Mouse (Mus musculus) midbrain, embryonic 14.5 days (tissue): Measurements from ENCODE around the gene Csf1. TPM values are rescaled to one million over a fixed set of nuclear protein-coding genes. Genes with fewer than 3 reads are reported as not detected.
A peak's percentile ranks its signal among the peaks of the same experiment; 100 is the strongest.

Experiments used
- ATAC-seq: fragments of 200-750 bp; cut with Nextera tagmentation; 2 replicates; pipeline ENCODE4 v1.8.0; 2017; ENCODE audit warnings: moderate number of reproducible peaks, moderate library complexity; ENCODE audit not compliant: low FRiP score, low TSS enrichment
- DNase-seq: peaks from one replicate; pipeline ENCODE4 v3.0.0-alpha.2; 2015
- H3K27ac ChIP-seq: fragments of 300-500 bp; sonication (generic); replicated peaks from 2 replicates; pipeline ENCODE4 v1.5.1; 2014; ENCODE audit warnings: mild to moderate bottlenecking, low read depth, low read length, moderate library complexity
- H3K27me3 ChIP-seq: fragments of 300-500 bp; sonication (generic); 2 replicates; pipeline ENCODE4 v1.6.1; 2014; ENCODE audit warnings: low read length, control low read depth, mixed read lengths; ENCODE audit not compliant: control insufficient read depth, insufficient read depth
- H3K36me3 ChIP-seq: fragments of 300-500 bp; sonication (generic); 2 replicates; pipeline ENCODE4 v1.6.1; 2014; ENCODE audit warnings: low read length, control low read depth; ENCODE audit not compliant: control insufficient read depth, insufficient read depth
- H3K4me1 ChIP-seq: fragments of 300-500 bp; sonication (generic); 2 replicates; pipeline ENCODE4 v1.6.1; 2014; ENCODE audit warnings: mild to moderate bottlenecking, antibody characterized with exemption, low read length, control low read depth; ENCODE audit not compliant: control insufficient read depth, insufficient read depth
- H3K4me2 ChIP-seq: fragments of 300-500 bp; sonication (generic); 2 replicates; pipeline ENCODE4 v1.6.1; 2014; ENCODE audit warnings: mild to moderate bottlenecking, low read length, moderate library complexity
- H3K4me3 ChIP-seq: fragments of 300-500 bp; sonication (generic); replicated peaks from 2 replicates; pipeline ENCODE4 v1.5.1; 2014; ENCODE audit warnings: low read depth, low read length
- H3K9ac ChIP-seq: fragments of 300-500 bp; sonication (generic); replicated peaks from 2 replicates; pipeline ENCODE4 v1.6.1; 2014; ENCODE audit warnings: mild to moderate bottlenecking, low read length, moderate library complexity
- H3K9me3 ChIP-seq: fragments of 300-500 bp; sonication (generic); 2 replicates; pipeline ENCODE4 v1.6.1; 2016; ENCODE audit warnings: low read length, control low read depth, mixed read lengths; ENCODE audit not compliant: control insufficient read depth
- WGBS: fragments of 180-500 bp; shearing (Covaris S2); extraction: QIAGEN DNeasy Blood & Tissue Kit; methylation state at CpG from one replicate; pipeline ENCODE4 v1.1.7; 2014; 5-methylcytosine and 5-hydroxymethylcytosine counted together
- polyA plus RNA-seq: library from polyadenylated mRNA; unstranded; fragments of >200 nt; fragmentation: Nextera tagmentation; extraction: Ambion mirVana; gene quantifications from 2 replicates; pipeline ENCODE4 v1.2.1, GENCODE M21; 2014

The Csf1 gene
- polyA plus RNA-seq, 1 experiment from 2014 or later = 7.6 TPM

- Histone ChIP-seq H3K4me1 (no peaks in the 10 kb centered on the region), H3K27ac (no peak overlapping the region), H3K4me3 (no peak overlapping the region), H3K27me3 (no peaks in the 10 kb centered on the region), H3K4me2 (no peak overlapping the region), H3K9me3 (no peaks in the 10 kb centered on the region), H3K36me3 (no peaks in the 10 kb centered on the region), H3K9ac (no peak overlapping the region)
- no peak for DNase-seq
- no peak for ATAC-seq
- whole genome bisulfite sequencing = 90% methylated on average over 4 of the region's 4 CpGs
These were observed 53.0 kb downstream of the Csf1 start for GRCm38 (mm10) chr3:107707239-107707638.

GRCm38 (mm10) chr3:107706164-107706563 is 54.1 kb downstream of the Csf1 start:
- WGBS = 69% methylated on average over 2 of the region's 2 CpGs
- no peak overlapping the region for H3K4me2 ChIP-seq
- DNase-seq = no peak
- H3K27ac ChIP-seq = no peak overlapping the region
- H3K36me3 ChIP-seq = no peaks in the 10 kb centered on the region
- H3K4me1 ChIP-seq = no peaks in the 10 kb centered on the region
- no peaks in the 10 kb centered on the region for H3K9me3 ChIP-seq
- no peak for ATAC-seq
- H3K9ac ChIP-seq = no peak overlapping the region
- no peak overlapping the region for H3K4me3 ChIP-seq
- H3K27me3 ChIP-seq = no peaks in the 10 kb centered on the region

GRCm38 (mm10) chr3:107704371-107704705 is 55.9 kb downstream of the Csf1 start:
- Histone ChIP-seq H3K9me3 (no peaks in the 10 kb centered on the region), H3K4me1 (no peaks in the 10 kb centered on the region), H3K27ac (no peak overlapping the region), H3K36me3 (no peaks in the 10 kb centered on the region), H3K4me2 (no peak overlapping the region), H3K9ac (no peak overlapping the region), H3K4me3 (no peak overlapping the region), H3K27me3 (no peaks in the 10 kb centered on the region)
- ATAC-seq = no peak
- DNase-seq = no peak
- WGBS = 98% methylated on average over 1 of the region's 1 CpGs

- Histone ChIP-seq H3K36me3 (no peaks in the 10 kb centered on the region), H3K9me3 (no peaks in the 10 kb centered on the region), H3K4me2 (no peak overlapping the region), H3K27me3 (no peaks in the 10 kb centered on the region), H3K4me1 (no peaks in the 10 kb centered on the region), H3K4me3 (no peak overlapping the region), H3K27ac (no peak overlapping the region), H3K9ac (no peak overlapping the region)
- ATAC-seq = no peak
- DNase-seq = no peak
- 74% methylated on average over 7 of the region's 7 CpGs for WGBS
These were observed 56.4 kb downstream of the Csf1 start for GRCm38 (mm10) chr3:107703675-107704370.

GRCm38 (mm10) chr3:107701767-107702394 is 58.4 kb downstream of the Csf1 start:
- H3K4me1 ChIP-seq = no peaks in the 10 kb centered on the region
- no peak overlapping the region for H3K27ac ChIP-seq
- no peak overlapping the region for H3K4me2 ChIP-seq
- ATAC-seq = no peak
- no peaks in the 10 kb centered on the region for H3K27me3 ChIP-seq
- H3K9me3 ChIP-seq = no peaks in the 10 kb centered on the region
- 78% methylated on average over 1 of the region's 1 CpGs for WGBS
- DNase-seq = no peak
- H3K4me3 ChIP-seq = no peak overlapping the region
- H3K9ac ChIP-seq = no peak overlapping the region
- no peaks in the 10 kb centered on the region for H3K36me3 ChIP-seq

GRCm38 (mm10) chr3:107700625-107701024 is 59.6 kb downstream of the Csf1 start:
- Histone ChIP-seq H3K4me3 (no peak overlapping the region), H3K4me1 (no peaks in the 10 kb centered on the region), H3K9me3 (no peaks in the 10 kb centered on the region), H3K27me3 (no peaks in the 10 kb centered on the region), H3K27ac (no peak overlapping the region), H3K4me2 (no peak overlapping the region), H3K36me3 (no peaks in the 10 kb centered on the region), H3K9ac (no peak overlapping the region)
- 84% methylated on average over 2 of the region's 2 CpGs for WGBS
- ATAC-seq (no peak), DNase-seq (no peak)

GRCm38 (mm10) chr3:107696910-107697309 is 63.4 kb downstream of the Csf1 start:
- Histone ChIP-seq H3K9me3 (no peaks in the 10 kb centered on the region), H3K4me3 (no peak overlapping the region), H3K36me3 (no peaks in the 10 kb centered on the region), H3K4me1 (peaks cover 26% of the 10 kb centered on the region), H3K27ac (no peak overlapping the region), H3K27me3 (no peaks in the 10 kb centered on the region), H3K9ac (peak overlapping the region; percentile 7; the same call in 1 of the 2 replicates), H3K4me2 (peak overlapping the region; percentile 37)
- DNase-seq (no peak), ATAC-seq (no peak; the same call in 1 of the 2 replicates)
- WGBS = 45% methylated on average over 3 of the region's 3 CpGs

- peak; percentile 98 for ATAC-seq
These were observed 64.1 kb downstream of the Csf1 start, which contains the start of gene Ahcyl1 for GRCm38 (mm10) chr3:107695948-107696881. TSS of gene Ahcyl1 (minus strand) at chr3:107696560.

More at GRCm38 (mm10) chr3:107695948-107696881, 64.1 kb downstream of the Csf1 start, which contains the start of gene Ahcyl1:
- Histone ChIP-seq H3K36me3 (no peaks in the 10 kb centered on the region), H3K9me3 (no peaks in the 10 kb centered on the region), H3K4me2 (peak within 1 kb of the TSS; percentile 73), H3K9ac (peak within 1 kb of the TSS; percentile 96), H3K4me1 (peaks cover 31% of the 10 kb centered on the region), H3K27me3 (no peaks in the 10 kb centered on the region), H3K4me3 (peak within 1 kb of the TSS; percentile 88), H3K27ac (peak within 1 kb of the TSS; percentile 93)
- DNase-seq = peak; percentile 99
- WGBS = under 1% methylated on average over 93 of the region's 93 CpGs
